Mouse (Mus musculus): Measurements from ENCODE around the gene Nfatc2ip. TPM values are rescaled to one million over a fixed set of nuclear protein-coding genes. Genes with fewer than 3 reads are reported as not detected.

Gene Nfatc2ip
- total RNA-seq (2014; fragmentation: Nextera tagmentation) (11.7 and 14.8 TPM in 2 replicates), total RNA-seq (2017) (14.6 and 15.9 TPM in 2 replicates)

GRCm38 (mm10) chr7:126396298-126397119 is at the start of gene Nfatc2ip:
Gene Nfatc2ip (minus strand): TSS chr7:126396737.
- ATAC-seq (replicated peaks; ENCODE audit: poor library complexity, severe bottlenecking), result peak; percentile 99

- no peak for ATAC-seq (replicated peaks; ENCODE audit: poor library complexity, severe bottlenecking)
Observed at GRCm38 (mm10) chr7:126446217-126446616, 49.7 kb upstream of the Nfatc2ip start.

- ATAC-seq (replicated peaks; ENCODE audit: poor library complexity, severe bottlenecking), result no peak
Observed at GRCm38 (mm10) chr7:126445104-126445815, 48.7 kb upstream of the Nfatc2ip start.

- no peak for ATAC-seq (replicated peaks; ENCODE audit: poor library complexity, severe bottlenecking)
Observed at GRCm38 (mm10) chr7:126444536-126444935, 48.0 kb upstream of the Nfatc2ip start.

- no peak for ATAC-seq (replicated peaks; ENCODE audit: poor library complexity, severe bottlenecking)
Observed at GRCm38 (mm10) chr7:126443997-126444396, 47.5 kb upstream of the Nfatc2ip start.

GRCm38 (mm10) chr7:126440134-126440533 is 43.6 kb upstream of the Nfatc2ip start:
- ATAC-seq (replicated peaks; ENCODE audit: poor library complexity, severe bottlenecking), result no peak

- peak; percentile 92 for ATAC-seq (replicated peaks; ENCODE audit: poor library complexity, severe bottlenecking)
Observed at GRCm38 (mm10) chr7:126436851-126437250, 40.3 kb upstream of the Nfatc2ip start.

GRCm38 (mm10) chr7:126435801-126436200 is 39.3 kb upstream of the Nfatc2ip start:
- ATAC-seq (replicated peaks; ENCODE audit: poor library complexity, severe bottlenecking), result no peak

GRCm38 (mm10) chr7:126434726-126435125 is 38.2 kb upstream of the Nfatc2ip start:
- ATAC-seq (replicated peaks; ENCODE audit: poor library complexity, severe bottlenecking), result no peak

- no peak for ATAC-seq (replicated peaks; ENCODE audit: poor library complexity, severe bottlenecking)
Observed at GRCm38 (mm10) chr7:126430167-126430566, 33.6 kb upstream of the Nfatc2ip start.

- ATAC-seq (replicated peaks; ENCODE audit: poor library complexity, severe bottlenecking), result no peak
Observed at GRCm38 (mm10) chr7:126429503-126429898, 33.0 kb upstream of the Nfatc2ip start.

GRCm38 (mm10) chr7:126428631-126429502 is 32.3 kb upstream of the Nfatc2ip start, which contains the start of gene Rabep2:
Gene Rabep2 (plus strand): TSS chr7:126428759.
- peak; percentile 88 for ATAC-seq (replicated peaks; ENCODE audit: poor library complexity, severe bottlenecking)

- 0 out of 2 replicates have a peak, but pooled peaks have one; percentile 1 for ATAC-seq (replicated peaks; ENCODE audit: poor library complexity, severe bottlenecking)
Observed at GRCm38 (mm10) chr7:126428154-126428553, 31.6 kb upstream of the Nfatc2ip start.

- no peak for ATAC-seq (replicated peaks; ENCODE audit: poor library complexity, severe bottlenecking)
Observed at GRCm38 (mm10) chr7:126427323-126427860, 30.9 kb upstream of the Nfatc2ip start.

GRCm38 (mm10) chr7:126424161-126424560 is 27.6 kb upstream of the Nfatc2ip start:
- ATAC-seq (replicated peaks; ENCODE audit: poor library complexity, severe bottlenecking), result peak; percentile 18; the same call in 1 of the 2 replicates

GRCm38 (mm10) chr7:126421756-126422155 is 25.2 kb upstream of the Nfatc2ip start:
- ATAC-seq (replicated peaks; ENCODE audit: poor library complexity, severe bottlenecking), result peak; percentile 75

- ATAC-seq (replicated peaks; ENCODE audit: poor library complexity, severe bottlenecking), result peak; percentile 35; the same call in 1 of the 2 replicates
Observed at GRCm38 (mm10) chr7:126418496-126418895, 22.0 kb upstream of the Nfatc2ip start.

- ATAC-seq (replicated peaks; ENCODE audit: poor library complexity, severe bottlenecking), result no peak
Observed at GRCm38 (mm10) chr7:126417606-126418005, 21.1 kb upstream of the Nfatc2ip start.

- ATAC-seq (replicated peaks; ENCODE audit: poor library complexity, severe bottlenecking), result no peak
Observed at GRCm38 (mm10) chr7:126417045-126417444, 20.5 kb upstream of the Nfatc2ip start.

- peak; percentile 61 for ATAC-seq (replicated peaks; ENCODE audit: poor library complexity, severe bottlenecking)
Observed at GRCm38 (mm10) chr7:126416615-126417014, 20.1 kb upstream of the Nfatc2ip start.

All from granulocyte monocyte progenitor cell, adult 5-6 weeks (primary cell).